Mouse (Mus musculus) E14TG2a.4 (cell line): ENCODE measurements around the gene Adamtsl1.

Source experiments
- CTCF ChIP-seq: conservative IDR thresholded peaks from 2 replicates; pipeline ENCODE4 v1.5.1; 2014; ENCODE audit warnings: low read length
- POU5F1 ChIP-seq: IDR thresholded peaks from 2 replicates; pipeline ENCODE4 v1.6.1; 2014; ENCODE audit warnings: low read length, borderline replicate concordance

- TF ChIP-seq CTCF (no peak), POU5F1 (no peak)
Measured at GRCm38 (mm10) chr4:85881318-85881717, 367.3 kb downstream of the Adamtsl1 start.
